Mouse (Mus musculus) adrenal gland, postnatal 36 days (tissue): ENCODE measurements around the gene Prrg2. TPM values are rescaled to one million over a fixed set of nuclear protein-coding genes. Genes with fewer than 3 reads are reported as not detected.
A peak's percentile ranks its signal among the peaks of the same experiment; 100 is the strongest.
"Not testable (repeated sequence)": the region's sequence is repeated elsewhere in the genome, so short reads cannot be mapped to it uniquely, and the experiment has no call there.

Source experiments
- DNase-seq, 2 experiments: peaks; one replicate each; pipeline ENCODE4 v3.0.0; 2021; ENCODE audit warnings: mixed read lengths in 1 of 2
- total RNA-seq, 2 experiments: library from RNA; stranded (reverse); gene quantifications; 2 replicates each; pipeline ENCODE4 v1.2.3; 2021

The Prrg2 gene
- total RNA-seq, 2 experiments from 2014 or later = 18.1 to 20.5 TPM

DNA sequence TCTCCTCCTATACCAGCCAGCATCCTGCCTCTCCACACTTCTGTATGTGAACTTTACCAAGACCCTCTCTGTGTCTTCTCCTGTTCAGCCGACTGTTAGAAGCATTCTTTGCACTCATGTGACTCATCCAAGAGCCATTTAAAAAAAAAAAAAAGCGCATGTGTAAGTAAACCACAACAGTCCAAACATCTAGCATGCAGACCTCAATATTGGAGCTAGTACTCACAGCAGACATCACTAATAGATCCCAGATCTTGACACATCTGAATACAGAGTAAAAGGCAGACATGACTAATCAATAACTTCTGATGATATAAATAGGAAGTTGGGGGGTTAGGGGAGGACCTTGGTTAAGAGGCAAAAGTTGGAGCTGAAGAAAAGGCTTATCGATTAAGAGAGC lies 26.8 kb downstream of the Prrg2 start:
- no peak for DNase-seq

- DNase-seq = no peak
Measured at GRCm38 (mm10) chr7:45033722-45034359, 28.6 kb downstream of the Prrg2 start.

DNA sequence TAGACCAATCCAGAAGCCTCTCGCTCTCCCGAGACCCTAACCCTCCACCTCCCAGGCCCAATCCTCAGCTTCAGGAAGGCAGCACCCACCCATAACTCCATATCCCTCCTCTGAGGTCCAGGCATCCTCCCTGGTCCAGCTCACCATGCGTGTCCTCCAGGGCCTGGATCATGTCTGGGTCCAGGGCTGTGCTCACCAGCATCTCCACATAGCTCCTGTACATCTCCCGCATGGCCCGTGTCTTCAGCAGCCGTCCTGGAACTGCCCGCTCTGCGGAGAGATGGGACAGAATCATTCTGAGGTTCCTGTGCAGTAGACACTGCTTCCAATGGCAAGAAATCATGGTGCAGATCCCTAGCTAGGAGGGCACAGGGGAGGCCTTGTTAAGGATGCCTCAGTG lies 31.6 kb downstream of the Prrg2 start:
- no peak for DNase-seq

GRCm38 (mm10) chr7:45029995-45030394 lies 32.5 kb downstream of the Prrg2 start:
- no peak for DNase-seq

DNA sequence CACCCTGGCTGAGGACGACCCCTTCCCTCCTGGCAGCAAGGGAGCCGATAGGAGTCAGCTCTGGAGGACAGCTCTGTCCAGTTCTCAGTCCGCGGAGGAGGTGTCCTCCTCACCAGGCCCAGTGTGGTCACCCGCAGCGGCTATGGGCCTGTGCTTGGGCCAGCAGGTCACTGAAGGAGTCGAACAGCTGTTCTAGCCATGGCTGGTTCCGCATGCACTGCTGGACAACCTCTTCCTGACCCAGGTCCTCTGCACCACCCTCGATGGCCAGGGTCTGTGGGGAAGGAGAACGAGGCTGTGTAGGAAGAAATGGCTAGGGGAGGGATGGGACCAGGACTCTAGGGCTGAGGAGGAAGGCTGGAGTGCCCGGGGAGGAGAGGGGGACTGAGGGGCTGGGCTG lies 34.1 kb downstream of the Prrg2 start:
- DNase-seq = no peak

DNA sequence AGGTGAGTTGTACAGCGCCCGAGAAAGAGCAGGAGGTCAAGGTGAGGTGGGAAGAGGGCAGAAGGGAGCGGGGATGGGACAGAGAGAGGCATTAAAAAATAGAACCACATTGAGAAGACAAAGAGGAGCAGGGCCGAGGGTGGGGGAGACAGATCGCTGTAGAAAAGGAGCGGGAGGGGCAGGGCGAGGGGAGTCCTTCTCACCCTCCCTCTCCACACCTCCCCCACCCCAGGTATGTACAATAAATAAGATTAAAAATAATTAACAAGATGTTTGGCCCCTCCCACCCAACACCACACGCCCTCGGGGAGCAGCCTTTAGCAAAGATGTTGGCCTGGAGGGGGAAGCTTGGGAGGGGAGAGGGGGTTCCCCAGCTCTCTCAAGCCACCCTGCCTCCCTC lies 34.7 kb downstream of the Prrg2 start:
- DNase-seq = no peak

DNA sequence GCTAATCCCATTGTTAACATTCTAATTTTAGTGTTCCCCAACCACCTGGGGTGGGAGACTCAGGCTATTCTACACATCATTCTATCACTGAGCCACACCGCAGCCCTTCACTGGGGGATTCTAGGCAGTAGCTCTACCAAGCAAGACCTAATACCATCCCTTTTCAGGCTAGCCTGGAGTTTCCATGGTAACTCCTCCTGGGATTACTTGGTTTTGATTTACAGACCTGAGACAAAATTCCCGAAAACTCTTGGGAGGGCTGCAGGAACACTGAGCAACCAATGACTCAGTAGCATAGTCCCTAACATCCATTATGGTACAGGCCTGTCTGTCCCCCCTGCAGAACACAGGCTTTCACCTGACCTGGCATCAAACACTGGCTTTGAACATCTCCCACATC lies 36.2 kb downstream of the Prrg2 start:
- no peak for DNase-seq

- peak; percentile 72 to 82 for DNase-seq
Measured at GRCm38 (mm10) chr7:45025601-45026220, 36.8 kb downstream of the Prrg2 start.

GRCm38 (mm10) chr7:45024281-45025248 lies 37.9 kb downstream of the Prrg2 start:
- DNase-seq = peak in 1 of 2 experiments; percentile 37

DNA sequence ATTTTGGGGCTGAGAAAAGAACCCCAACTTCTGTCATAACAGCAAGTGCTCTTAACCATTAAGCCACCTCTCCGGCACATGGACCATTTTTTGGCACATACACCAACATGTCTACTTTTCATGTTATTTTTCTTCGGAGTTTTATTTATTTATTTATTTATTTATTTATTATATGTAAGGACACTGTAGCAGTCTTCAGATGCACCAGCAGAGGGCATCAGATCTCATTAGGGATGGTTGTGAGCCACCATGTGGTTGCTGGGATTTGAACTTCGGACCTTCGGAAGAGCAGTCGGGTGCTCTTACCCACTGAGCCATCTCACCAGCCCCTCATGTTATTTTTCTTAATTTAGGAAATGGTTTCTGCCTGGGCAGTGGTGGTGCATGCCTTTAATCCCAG lies 38.8 kb downstream of the Prrg2 start:
- DNase-seq = not testable (repeated sequence)

- DNase-seq = no peak
Measured at GRCm38 (mm10) chr7:45020225-45020624, 42.3 kb downstream of the Prrg2 start.

- DNase-seq = peak; percentile 77 to 82
Measured at GRCm38 (mm10) chr7:45019031-45019571, 43.4 kb downstream of the Prrg2 start.

DNA sequence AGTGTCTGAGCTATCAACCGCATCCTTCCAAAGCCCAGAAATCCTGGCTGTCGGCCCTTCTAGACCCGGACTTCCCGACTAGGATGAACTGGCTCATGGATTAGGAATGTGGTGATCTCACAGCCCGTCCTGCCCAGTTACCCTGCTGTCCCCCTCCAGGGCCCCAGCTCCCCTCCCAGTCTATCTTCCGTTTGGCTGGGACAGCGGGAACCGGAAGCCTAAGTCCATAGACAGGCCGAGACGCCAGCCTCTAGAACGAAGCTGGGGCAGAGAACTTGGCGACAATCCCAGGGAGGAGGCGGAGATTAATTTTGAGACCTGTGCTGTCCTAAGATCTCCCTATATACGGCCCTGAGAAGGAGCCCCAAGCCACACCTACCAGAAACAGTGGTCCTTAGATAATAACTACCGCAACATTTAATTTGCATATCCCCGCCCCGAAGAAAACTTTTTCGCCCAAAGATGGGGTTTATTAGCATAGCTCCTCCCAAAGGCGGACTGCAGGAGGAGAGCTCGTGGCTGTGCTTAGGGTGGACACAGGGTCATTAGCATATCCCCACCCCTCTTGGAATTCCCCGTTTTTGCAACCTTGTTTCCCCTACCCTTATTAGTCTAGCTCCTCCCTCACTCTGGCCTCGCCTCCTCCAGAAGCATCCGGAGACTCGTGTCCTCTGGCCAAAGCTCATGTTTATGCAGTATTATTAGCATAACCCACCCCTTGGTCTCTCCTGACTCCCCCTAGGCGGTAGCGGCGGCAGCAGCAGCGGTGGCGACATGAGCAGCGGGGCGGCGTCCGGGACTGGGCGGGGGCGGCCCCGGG lies 45.0 kb downstream of the Prrg2 start, which contains the start of gene Rras:
Gene Rras, plus strand, starts transcription at position 720 of the 820 bp plus-strand sequence.
- peak; percentile 92 for DNase-seq

DNA sequence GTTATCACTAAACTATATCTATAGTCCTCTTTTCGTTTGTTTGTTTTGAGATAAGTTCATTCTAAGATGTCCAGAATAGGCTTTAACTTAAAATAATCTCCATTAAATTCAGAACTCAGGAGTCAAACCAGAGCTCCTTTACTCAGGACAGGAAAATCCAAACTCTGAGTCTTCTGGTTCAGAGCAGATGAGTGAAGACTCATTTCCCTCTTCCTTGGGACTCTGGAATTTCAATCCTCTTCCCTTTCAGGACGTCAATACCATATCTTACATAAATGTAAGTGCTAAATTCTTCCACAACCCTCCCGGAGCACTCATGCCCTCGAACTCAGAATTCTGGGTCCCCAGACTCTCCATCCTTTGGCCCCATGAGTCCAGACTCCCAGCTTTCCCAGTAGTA lies 45.7 kb downstream of the Prrg2 start:
- DNase-seq = no peak

DNA sequence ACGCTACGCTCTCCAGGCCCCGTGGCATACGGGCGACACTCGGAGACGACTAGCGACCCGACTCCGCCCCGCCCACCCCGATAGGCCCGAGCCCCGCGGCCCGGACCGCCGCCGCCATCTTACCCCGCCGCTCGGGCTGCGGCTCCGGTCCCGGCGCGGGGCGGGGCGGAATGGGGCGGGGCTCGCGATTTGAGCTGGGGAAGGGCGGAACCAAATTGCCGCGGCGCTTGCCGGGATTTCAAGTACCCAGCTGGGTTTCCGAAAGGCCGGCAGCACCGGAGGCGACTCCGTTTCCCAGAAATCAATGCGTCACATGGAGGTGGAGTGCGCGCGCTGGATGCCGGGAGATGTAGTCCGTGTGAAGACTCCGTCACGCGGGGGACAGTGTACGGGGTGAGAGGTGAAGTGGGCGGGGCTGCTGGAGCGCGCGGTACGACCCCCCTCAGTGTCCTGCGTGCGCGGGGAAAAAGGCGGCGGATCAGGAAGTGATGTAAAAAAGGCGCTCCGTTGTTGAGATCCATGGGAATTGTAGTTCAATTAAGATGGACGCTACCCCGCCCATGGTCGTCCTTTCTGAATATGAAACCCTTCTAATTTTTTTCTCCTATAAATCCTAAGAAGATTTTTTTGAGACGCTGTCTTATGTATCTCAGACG lies 46.4 kb downstream of the Prrg2 start, which contains the start of gene Scaf1:
Gene Scaf1, minus strand, starts transcription at position 407 of the 656 bp plus-strand sequence.
- peak; percentile 99 for DNase-seq

DNA sequence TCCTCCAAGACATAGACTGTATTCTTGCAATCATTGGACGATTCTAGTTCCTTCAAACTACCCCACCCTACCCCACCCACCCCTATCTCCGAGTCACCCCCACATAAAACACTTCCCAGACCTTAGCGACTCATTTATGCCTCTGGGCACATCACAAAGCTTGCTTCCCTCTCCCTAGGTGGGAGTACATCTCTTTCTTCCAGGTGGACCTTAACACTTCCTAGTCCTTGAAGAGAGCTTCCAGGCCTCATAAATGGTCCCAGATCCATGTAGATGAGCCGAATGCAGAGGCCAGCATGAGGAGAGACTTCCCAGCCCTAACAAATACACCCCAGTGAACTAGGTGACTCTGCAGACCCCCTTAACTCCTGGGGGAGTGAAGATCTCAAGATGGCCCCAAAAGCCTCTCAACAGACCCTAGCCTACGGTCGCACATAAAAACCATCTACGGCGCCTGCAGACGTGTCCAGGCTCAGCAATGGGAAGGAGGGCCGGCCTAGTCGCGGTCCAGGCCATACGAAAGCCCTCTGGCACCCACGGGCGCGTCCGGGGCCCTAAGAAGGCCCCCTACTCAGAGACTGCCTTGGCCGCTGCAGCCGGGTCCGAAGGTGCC lies 47.0 kb downstream of the Prrg2 start:
- DNase-seq = no peak

GRCm38 (mm10) chr7:45014096-45014451 lies 48.4 kb downstream of the Prrg2 start:
- no peak for DNase-seq

GRCm38 (mm10) chr7:45013366-45014095 lies 48.9 kb downstream of the Prrg2 start:
- no peak for DNase-seq

DNA sequence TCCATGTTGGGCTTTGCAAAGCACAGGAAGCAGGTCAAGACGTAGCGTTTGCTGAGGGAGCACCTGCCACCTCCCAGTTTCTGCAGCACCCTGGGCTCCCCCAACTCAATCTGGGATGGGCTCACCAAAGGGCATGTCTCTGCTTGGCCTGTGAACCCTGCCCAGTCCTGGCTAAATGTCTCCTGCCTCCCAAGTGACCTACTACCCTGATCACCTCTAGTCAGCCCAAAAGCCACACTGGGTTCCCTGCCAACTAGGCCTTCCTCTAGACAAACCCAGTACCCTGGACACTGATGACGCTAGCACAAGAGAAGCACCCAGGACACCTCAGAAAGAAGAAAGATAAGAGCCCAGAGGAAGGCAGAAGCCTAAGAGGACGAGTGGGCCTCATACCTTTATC lies 49.7 kb downstream of the Prrg2 start:
- DNase-seq = no peak

GRCm38 (mm10) chr7:45012011-45012410 lies 50.5 kb downstream of the Prrg2 start:
- DNase-seq = no peak
